Mouse (Mus musculus): ENCODE measurements at regions not wholly inside any gene's neighbourhood (a gene's known extent, or its start where the extent isn't known, plus 50 kb on each side); places are given as distances from the start of the nearest gene placed in this dataset.

DNA sequence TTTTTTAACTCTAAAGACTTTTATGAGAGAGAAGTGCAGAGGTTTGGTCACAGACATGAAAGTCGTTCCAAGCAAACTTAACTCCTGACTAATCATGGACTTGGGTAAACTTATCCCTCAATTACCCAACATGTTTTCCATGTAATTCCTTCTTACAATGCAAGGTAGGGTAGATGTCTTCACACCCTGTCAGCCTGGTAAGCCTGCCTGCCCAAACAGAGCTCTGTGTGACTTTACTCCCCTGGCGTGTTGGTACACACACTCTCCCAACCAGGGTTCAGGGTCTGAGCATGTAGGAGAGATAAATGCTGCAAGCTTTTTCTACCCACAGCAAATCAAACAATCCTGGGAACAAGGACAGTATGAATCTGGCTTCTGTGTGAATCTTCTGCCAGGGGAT lies 192.1 kb upstream of the Camk1g start:
- TF ChIP-seq POLR2A (IDR thresholded peaks at IDR 0.05; ENCODE audit: extremely low read depth, insufficient read depth, low read length) (no peak), CTCF (IDR thresholded peaks at IDR 0.05; ENCODE audit: extremely low read depth, insufficient read depth, low read length) (no peak)

Measured in cortical plate, adult 2 months (tissue).